Mouse (Mus musculus) left cerebral cortex, postnatal 36 days (tissue): ENCODE measurements at regions not wholly inside any gene's neighbourhood (a gene's known extent, or its start where the extent isn't known, plus 50 kb on each side); places are given as distances from the start of the nearest gene placed in this dataset.

Experiments
- DNase-seq, 2 experiments: peaks; one replicate each; pipeline ENCODE4 v3.0.0; 2021 to 2022; ENCODE audit warnings: low spot score in 2 of 2, mixed read lengths in 1 of 2
- intact Hi-C: fragments of 180-260 bp; cut with DNase I; formaldehyde crosslinking; loops from one replicate; pipeline ENCODE4 v1.15.1; 2025

GRCm38 (mm10) chr6:84514623-84515022, 79.1 kb downstream of the Cyp26b1 start:
- no peak for DNase-seq
- intact Hi-C loops = no loop called here

- intact Hi-C loops = no loop called here
- no peak for DNase-seq
Observed at GRCm38 (mm10) chr6:84508598-84508997, 85.1 kb downstream of the Cyp26b1 start.

GRCm38 (mm10) chr6:84506675-84507074, 87.0 kb downstream of the Cyp26b1 start:
- intact Hi-C loops = no loop called here
- no peak for DNase-seq

- intact Hi-C loops = no loop called here
- no peak for DNase-seq
Observed at GRCm38 (mm10) chr6:84500255-84500886, 93.3 kb downstream of the Cyp26b1 start.

- no peak for DNase-seq
- intact Hi-C loops = no loop called here
Observed at GRCm38 (mm10) chr6:84498076-84498475, 95.6 kb downstream of the Cyp26b1 start.

- intact Hi-C loops = no loop called here
- no peak for DNase-seq
Observed at GRCm38 (mm10) chr6:84493676-84494075, 100.0 kb downstream of the Cyp26b1 start.

- intact Hi-C loops = no loop called here
- DNase-seq = no peak
Observed at GRCm38 (mm10) chr6:84493169-84493568, 100.5 kb downstream of the Cyp26b1 start.

GRCm38 (mm10) chr6:84492594-84492993, 101.1 kb downstream of the Cyp26b1 start:
- intact Hi-C loops = no loop called here
- DNase-seq = no peak

- DNase-seq = no peak
- intact Hi-C loops = no loop called here
Observed at GRCm38 (mm10) chr6:84491106-84491505, 102.6 kb downstream of the Cyp26b1 start.

GRCm38 (mm10) chr6:84481205-84481604, 112.5 kb downstream of the Cyp26b1 start:
- DNase-seq = no peak
- intact Hi-C loops = no loop called here

- DNase-seq = no peak
- intact Hi-C loops = no loop called here
Observed at GRCm38 (mm10) chr6:84477072-84477471, 116.6 kb downstream of the Cyp26b1 start.

- intact Hi-C loops = no loop called here
- no peak for DNase-seq
Observed at GRCm38 (mm10) chr6:84476466-84476865, 117.2 kb downstream of the Cyp26b1 start.

- intact Hi-C loops = no loop called here
- no peak for DNase-seq
Observed at GRCm38 (mm10) chr6:84474835-84475234, 118.9 kb downstream of the Cyp26b1 start.

GRCm38 (mm10) chr6:84473171-84473570, 120.5 kb downstream of the Cyp26b1 start:
- DNase-seq = no peak
- intact Hi-C loops = no loop called here

- no peak for DNase-seq
- intact Hi-C loops = no loop called here
Observed at GRCm38 (mm10) chr6:84472287-84472686, 121.4 kb downstream of the Cyp26b1 start.

- no peak for DNase-seq
- intact Hi-C loops = no loop called here
Observed at GRCm38 (mm10) chr6:84467319-84467718, 126.4 kb downstream of the Cyp26b1 start.

GRCm38 (mm10) chr6:84466223-84466622, 127.5 kb downstream of the Cyp26b1 start:
- intact Hi-C loops = no loop called here

GRCm38 (mm10) chr6:84465596-84465995, 128.1 kb downstream of the Cyp26b1 start:
- intact Hi-C loops = no loop called here
- no peak for DNase-seq

More at GRCm38 (mm10) chr6:84466223-84466622, 127.5 kb downstream of the Cyp26b1 start:
- peak; percentile 14 to 30 for DNase-seq

GRCm38 (mm10) chr6:84463592-84464367, 129.9 kb downstream of the Cyp26b1 start:
- no peak for DNase-seq
- intact Hi-C loops = no loop called here

GRCm38 (mm10) chr6:84456803-84457202, 136.9 kb downstream of the Cyp26b1 start:
- intact Hi-C loops = no loop called here
- no peak for DNase-seq

- DNase-seq = no peak
- intact Hi-C loops = no loop called here
Observed at GRCm38 (mm10) chr6:84445093-84445492, 148.6 kb downstream of the Cyp26b1 start.
